Mouse (Mus musculus) midbrain, embryonic 14.5 days (tissue): Measurements from ENCODE around the gene Srgap1. TPM values are rescaled to one million over a fixed set of nuclear protein-coding genes. Genes with fewer than 3 reads are reported as not detected.

Experiments used
- ATAC-seq: fragments of 200-750 bp; cut with Nextera tagmentation; 2 replicates; pipeline ENCODE4 v1.8.0; 2017; ENCODE audit warnings: moderate number of reproducible peaks, moderate library complexity; ENCODE audit not compliant: low FRiP score, low TSS enrichment
- DNase-seq: peaks from one replicate; pipeline ENCODE4 v3.0.0-alpha.2; 2015
- H3K27ac ChIP-seq: fragments of 300-500 bp; sonication (generic); replicated peaks from 2 replicates; pipeline ENCODE4 v1.5.1; 2014; ENCODE audit warnings: mild to moderate bottlenecking, low read depth, low read length, moderate library complexity
- H3K27me3 ChIP-seq: fragments of 300-500 bp; sonication (generic); 2 replicates; pipeline ENCODE4 v1.6.1; 2014; ENCODE audit warnings: low read length, control low read depth, mixed read lengths; ENCODE audit not compliant: control insufficient read depth, insufficient read depth
- H3K36me3 ChIP-seq: fragments of 300-500 bp; sonication (generic); 2 replicates; pipeline ENCODE4 v1.6.1; 2014; ENCODE audit warnings: low read length, control low read depth; ENCODE audit not compliant: control insufficient read depth, insufficient read depth
- H3K4me1 ChIP-seq: fragments of 300-500 bp; sonication (generic); 2 replicates; pipeline ENCODE4 v1.6.1; 2014; ENCODE audit warnings: mild to moderate bottlenecking, antibody characterized with exemption, low read length, control low read depth; ENCODE audit not compliant: control insufficient read depth, insufficient read depth
- H3K4me2 ChIP-seq: fragments of 300-500 bp; sonication (generic); 2 replicates; pipeline ENCODE4 v1.6.1; 2014; ENCODE audit warnings: mild to moderate bottlenecking, low read length, moderate library complexity
- H3K4me3 ChIP-seq: fragments of 300-500 bp; sonication (generic); replicated peaks from 2 replicates; pipeline ENCODE4 v1.5.1; 2014; ENCODE audit warnings: low read depth, low read length
- H3K9ac ChIP-seq: fragments of 300-500 bp; sonication (generic); replicated peaks from 2 replicates; pipeline ENCODE4 v1.6.1; 2014; ENCODE audit warnings: mild to moderate bottlenecking, low read length, moderate library complexity
- H3K9me3 ChIP-seq: fragments of 300-500 bp; sonication (generic); 2 replicates; pipeline ENCODE4 v1.6.1; 2016; ENCODE audit warnings: low read length, control low read depth, mixed read lengths; ENCODE audit not compliant: control insufficient read depth
- WGBS: fragments of 180-500 bp; shearing (Covaris S2); extraction: QIAGEN DNeasy Blood & Tissue Kit; methylation state at CpG from one replicate; pipeline ENCODE4 v1.1.7; 2014; 5-methylcytosine and 5-hydroxymethylcytosine counted together
- polyA plus RNA-seq: library from polyadenylated mRNA; unstranded; fragments of >200 nt; fragmentation: Nextera tagmentation; extraction: Ambion mirVana; gene quantifications from 2 replicates; pipeline ENCODE4 v1.2.1, GENCODE M21; 2014

Srgap1 gene
- polyA plus RNA-seq, 1 experiment from 2014 or later = 40.8 TPM

DNA sequence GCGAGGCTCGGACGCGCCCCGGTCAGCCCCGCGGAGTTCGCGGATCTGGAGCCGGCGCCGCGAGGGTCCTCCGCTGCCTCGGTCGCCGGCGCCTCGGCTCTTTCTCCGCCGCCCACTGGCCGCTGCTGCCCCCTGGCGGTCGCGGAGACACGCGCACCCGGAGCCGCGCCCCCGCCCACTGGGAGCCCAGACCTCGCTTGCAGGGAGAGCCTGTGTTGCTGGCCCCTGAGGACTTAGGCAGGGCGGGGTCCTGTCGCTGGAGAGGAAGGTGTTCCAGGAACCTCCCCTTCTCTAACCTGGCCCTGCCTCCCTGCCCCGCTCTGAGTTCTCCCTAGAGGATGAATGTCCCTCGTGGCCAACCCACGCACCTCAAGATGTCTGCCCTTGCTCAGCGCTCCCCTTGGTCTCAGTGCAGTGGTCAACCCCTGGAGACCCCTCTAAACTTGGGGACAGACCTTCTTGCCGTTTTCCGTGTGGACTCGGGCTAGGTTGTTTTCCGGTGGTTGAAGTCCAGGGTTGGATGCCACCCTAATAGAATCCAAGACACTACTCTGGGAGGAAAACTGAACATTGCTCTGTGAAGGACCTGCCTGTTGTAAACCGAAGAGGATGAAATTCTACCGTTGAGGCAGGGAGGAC is 731 bp upstream of the Srgap1 start:
- Histone ChIP-seq H3K27me3 (no peaks in the 10 kb centered on the region), H3K4me3 (peak overlapping the region; percentile 87), H3K9me3 (no peaks in the 10 kb centered on the region), H3K27ac (peak overlapping the region; percentile 94), H3K4me1 (peaks cover 15% of the 10 kb centered on the region; the same call in 1 of the 2 replicates), H3K36me3 (no peaks in the 10 kb centered on the region), H3K9ac (peak overlapping the region; percentile 98), H3K4me2 (peak overlapping the region; percentile 65)
- DNase-seq = peak; percentile 93
- WGBS = 11% methylated on average over 44 of the region's 44 CpGs
- ATAC-seq = peak; percentile 72

GRCm38 (mm10) chr10:122046511-122046903 is 608 bp downstream of the Srgap1 start:
- DNase-seq (peak; percentile 71), ATAC-seq (no peak)
- H3K27ac ChIP-seq = peak overlapping the region; percentile 94
- H3K9me3 ChIP-seq = no peaks in the 10 kb centered on the region
- under 1% methylated on average over 13 of the region's 13 CpGs for WGBS
- H3K4me2 ChIP-seq = peak overlapping the region; percentile 65
- peak overlapping the region; percentile 87 for H3K4me3 ChIP-seq
- peak overlapping the region; percentile 98 for H3K9ac ChIP-seq
- no peaks in the 10 kb centered on the region for H3K27me3 ChIP-seq
- no peaks in the 10 kb centered on the region for H3K36me3 ChIP-seq
- H3K4me1 ChIP-seq = peaks cover 15% of the 10 kb centered on the region; the same call in 1 of the 2 replicates

GRCm38 (mm10) chr10:122045946-122046345 is 1.2 kb downstream of the Srgap1 start:
- ATAC-seq (peak; percentile 15; the same call in 1 of the 2 replicates), DNase-seq (peak; percentile 51)
- Histone ChIP-seq H3K27me3 (no peaks in the 10 kb centered on the region), H3K4me1 (peaks cover 15% of the 10 kb centered on the region; the same call in 1 of the 2 replicates), H3K4me2 (peak overlapping the region; percentile 65), H3K27ac (peak overlapping the region; percentile 94), H3K36me3 (no peaks in the 10 kb centered on the region), H3K4me3 (peak overlapping the region; percentile 87), H3K9me3 (no peaks in the 10 kb centered on the region), H3K9ac (peak overlapping the region; percentile 98)
- WGBS = 6% methylated on average over 9 of the region's 9 CpGs

DNA sequence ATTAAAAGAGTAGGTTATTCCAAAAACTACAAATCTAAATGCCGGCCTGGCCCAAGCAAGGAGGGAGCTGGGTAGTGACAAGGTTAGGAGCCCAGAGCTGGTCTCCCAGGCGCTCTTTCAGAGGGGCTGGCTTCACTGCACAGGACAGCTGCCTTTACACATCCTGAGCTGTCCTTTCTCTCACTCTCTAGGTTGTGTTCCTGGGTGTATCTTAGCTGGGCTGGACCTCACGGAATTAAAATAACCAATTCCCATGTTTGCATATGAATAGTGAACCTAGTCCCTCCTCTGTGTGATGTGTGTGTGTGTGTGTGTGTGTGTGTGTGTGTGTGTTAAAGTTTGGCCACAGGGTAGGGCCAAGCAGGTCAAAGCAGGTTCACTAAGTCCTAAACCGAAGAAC is 2.2 kb downstream of the Srgap1 start:
- ATAC-seq (no peak), DNase-seq (peak; percentile 15)
- H3K4me3 ChIP-seq = peak overlapping the region; percentile 87
- H3K4me2 ChIP-seq = peak overlapping the region; percentile 65
- 44% methylated on average over 4 of the region's 4 CpGs for WGBS
- no peaks in the 10 kb centered on the region for H3K36me3 ChIP-seq
- no peaks in the 10 kb centered on the region for H3K9me3 ChIP-seq
- H3K27me3 ChIP-seq = no peaks in the 10 kb centered on the region
- H3K4me1 ChIP-seq = peaks cover 15% of the 10 kb centered on the region; the same call in 1 of the 2 replicates
- H3K9ac ChIP-seq = peak overlapping the region; percentile 98
- peak overlapping the region; percentile 94 for H3K27ac ChIP-seq

DNA sequence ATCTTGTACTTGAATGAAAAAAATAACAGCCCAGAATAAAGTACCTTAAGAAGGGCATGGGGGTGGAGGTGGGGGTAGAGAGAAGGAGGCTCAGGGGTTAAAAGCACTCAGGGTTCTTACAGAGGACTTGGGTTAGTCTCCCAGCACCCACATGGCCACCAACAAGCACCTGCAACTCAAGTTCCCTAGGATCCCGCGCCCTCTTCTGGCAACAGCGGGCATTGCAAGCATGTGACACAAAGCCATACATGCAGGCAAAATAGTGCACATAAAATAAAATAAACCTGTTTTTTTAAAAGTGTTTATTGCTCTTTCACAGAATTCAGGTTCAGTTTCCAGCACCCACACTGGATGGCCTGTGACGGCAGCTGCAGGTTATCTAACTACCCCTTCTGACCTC is 6.7 kb downstream of the Srgap1 start:
- no peak overlapping the region for H3K4me3 ChIP-seq
- peaks cover 15% of the 10 kb centered on the region; the same call in 1 of the 2 replicates for H3K4me1 ChIP-seq
- H3K9ac ChIP-seq = no peak overlapping the region
- H3K27me3 ChIP-seq = no peaks in the 10 kb centered on the region
- 0 out of 2 replicates have a peak, but pooled peaks cover 4% of the 10 kb centered on the region for H3K36me3 ChIP-seq
- H3K27ac ChIP-seq = no peak overlapping the region
- ATAC-seq (no peak), DNase-seq (no peak)
- H3K9me3 ChIP-seq = no peaks in the 10 kb centered on the region
- H3K4me2 ChIP-seq = no peak overlapping the region
- WGBS = 45% methylated on average over 4 of the region's 4 CpGs

GRCm38 (mm10) chr10:122039566-122039965 is 7.5 kb downstream of the Srgap1 start:
- no peak overlapping the region for H3K4me2 ChIP-seq
- no peaks in the 10 kb centered on the region for H3K9me3 ChIP-seq
- peaks cover 9% of the 10 kb centered on the region; the same call in 1 of the 2 replicates for H3K4me1 ChIP-seq
- H3K27me3 ChIP-seq = no peaks in the 10 kb centered on the region
- no peak overlapping the region for H3K27ac ChIP-seq
- DNase-seq (no peak), ATAC-seq (no peak)
- 93% methylated on average over 4 of the region's 4 CpGs for WGBS
- no peak overlapping the region for H3K9ac ChIP-seq
- 0 out of 2 replicates have a peak, but pooled peaks cover 4% of the 10 kb centered on the region for H3K36me3 ChIP-seq
- H3K4me3 ChIP-seq = no peak overlapping the region

DNA sequence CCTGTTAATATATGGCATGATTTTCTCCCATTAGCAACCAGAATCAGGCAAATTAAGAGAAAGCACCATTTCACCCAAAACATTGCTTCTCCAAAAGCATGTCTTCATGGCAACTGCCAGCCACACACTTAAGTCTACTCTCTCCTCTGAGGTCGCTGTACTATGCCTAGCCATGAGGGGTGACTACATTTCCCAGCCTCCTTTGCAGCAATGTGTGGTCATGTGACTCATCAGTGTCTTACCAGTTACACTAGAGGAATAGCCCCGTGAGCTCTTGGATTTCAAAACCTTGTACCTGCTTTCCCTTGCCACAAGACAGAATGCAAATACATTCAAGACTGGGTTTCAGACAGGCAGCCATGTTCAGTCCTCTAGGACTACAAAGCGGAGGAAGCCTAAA is 8.6 kb downstream of the Srgap1 start:
- Histone ChIP-seq H3K9me3 (no peaks in the 10 kb centered on the region), H3K27me3 (no peaks in the 10 kb centered on the region), H3K27ac (no peak overlapping the region), H3K4me2 (no peak overlapping the region), H3K9ac (no peak overlapping the region), H3K4me3 (no peak overlapping the region), H3K4me1 (0 out of 2 replicates have a peak, but pooled peaks cover 3% of the 10 kb centered on the region), H3K36me3 (0 out of 2 replicates have a peak, but pooled peaks cover 4% of the 10 kb centered on the region)
- ATAC-seq = peak; percentile 55; the same call in 1 of the 2 replicates
- peak; percentile 53 for DNase-seq
- 62% methylated on average over 3 of the region's 3 CpGs for WGBS

DNA sequence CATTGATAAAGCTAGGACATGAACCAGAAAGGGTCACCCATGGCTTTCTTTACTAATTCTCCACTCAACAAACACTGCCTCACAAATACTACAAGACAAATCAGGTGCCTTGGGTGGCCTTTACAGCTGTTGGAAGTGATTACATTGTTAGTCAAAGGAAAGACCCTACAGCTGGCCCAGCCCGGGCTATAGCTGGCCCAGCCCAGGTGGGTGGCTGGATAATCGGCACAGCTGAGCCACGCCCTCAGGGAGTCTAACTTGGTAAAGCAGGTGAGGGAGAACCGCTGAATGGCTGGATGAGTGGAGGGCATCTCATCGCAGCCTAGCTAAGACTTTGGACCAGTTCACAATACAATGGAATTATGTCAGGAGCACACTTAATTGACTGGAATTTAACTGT is 13.8 kb downstream of the Srgap1 start:
- H3K27me3 ChIP-seq = no peaks in the 10 kb centered on the region
- no peaks in the 10 kb centered on the region for H3K4me1 ChIP-seq
- H3K4me3 ChIP-seq = no peak overlapping the region
- H3K4me2 ChIP-seq = no peak overlapping the region
- 0 out of 2 replicates have a peak, but pooled peaks cover 4% of the 10 kb centered on the region for H3K36me3 ChIP-seq
- no peak overlapping the region for H3K9ac ChIP-seq
- no peak for DNase-seq
- H3K9me3 ChIP-seq = no peaks in the 10 kb centered on the region
- ATAC-seq = no peak
- no peak overlapping the region for H3K27ac ChIP-seq
- WGBS = 83% methylated on average over 5 of the region's 5 CpGs

GRCm38 (mm10) chr10:122030420-122030819 is 16.7 kb downstream of the Srgap1 start:
- H3K4me3 ChIP-seq = no peak overlapping the region
- DNase-seq (no peak), ATAC-seq (no peak)
- no peak overlapping the region for H3K27ac ChIP-seq
- H3K4me1 ChIP-seq = no peaks in the 10 kb centered on the region
- no peak overlapping the region for H3K4me2 ChIP-seq
- no peaks in the 10 kb centered on the region for H3K36me3 ChIP-seq
- H3K9me3 ChIP-seq = no peaks in the 10 kb centered on the region
- H3K27me3 ChIP-seq = no peaks in the 10 kb centered on the region
- no peak overlapping the region for H3K9ac ChIP-seq
- 88% methylated on average over 5 of the region's 5 CpGs for WGBS
